Mouse (Mus musculus) neural tube, embryonic 15.5 days (tissue): ENCODE measurements around the gene Gm17387. TPM values are rescaled to one million over a fixed set of nuclear protein-coding genes. Genes with fewer than 3 reads are reported as not detected.
A peak's percentile ranks its signal among the peaks of the same experiment; 100 is the strongest.
"Not testable (repeated sequence)": the region's sequence is repeated elsewhere in the genome, so short reads cannot be mapped to it uniquely, and the experiment has no call there.

Experiments used
- ATAC-seq: fragments of 200-750 bp; cut with Nextera tagmentation; 2 replicates; pipeline ENCODE4 v1.8.0; 2017; ENCODE audit warnings: mild to moderate bottlenecking, moderate TSS enrichment, moderate library complexity; ENCODE audit not compliant: low FRiP score
- H3K27ac ChIP-seq: fragments of 300-500 bp; sonication (generic); replicated peaks from 2 replicates; pipeline ENCODE4 v1.5.1; 2015; ENCODE audit warnings: mild to moderate bottlenecking, inconsistent platforms
- H3K27me3 ChIP-seq: fragments of 300-500 bp; sonication (generic); replicated peaks from 2 replicates; pipeline ENCODE4 v1.6.1; 2015; ENCODE audit warnings: inconsistent platforms
- H3K36me3 ChIP-seq: fragments of 300-500 bp; sonication (generic); 2 replicates; pipeline ENCODE4 v1.6.1; 2015; ENCODE audit warnings: inconsistent platforms
- H3K4me1 ChIP-seq: fragments of 300-500 bp; sonication (generic); 2 replicates; pipeline ENCODE4 v1.6.1; 2015; ENCODE audit warnings: inconsistent platforms
- H3K4me2 ChIP-seq: fragments of 300-500 bp; sonication (generic); 2 replicates; pipeline ENCODE4 v1.6.1; 2015; ENCODE audit warnings: inconsistent platforms, mild to moderate bottlenecking, moderate library complexity
- H3K4me3 ChIP-seq: fragments of 300-500 bp; sonication (generic); replicated peaks from 2 replicates; pipeline ENCODE4 v1.5.1; 2015; ENCODE audit warnings: mild to moderate bottlenecking, inconsistent platforms
- H3K9ac ChIP-seq: fragments of 300-500 bp; sonication (generic); replicated peaks from 2 replicates; pipeline ENCODE4 v1.6.1; 2015; ENCODE audit warnings: mild to moderate bottlenecking, inconsistent platforms
- H3K9me3 ChIP-seq: fragments of 300-500 bp; sonication (generic); replicated peaks from 2 replicates; pipeline ENCODE4 v1.6.1; 2016; ENCODE audit warnings: inconsistent platforms
- WGBS: fragments of 180-500 bp; shearing (Covaris S2); methylation state at CpG from one replicate; pipeline ENCODE4 v1.1.7; 2015; ENCODE audit warnings: mixed read lengths; 5-methylcytosine and 5-hydroxymethylcytosine counted together
- polyA plus RNA-seq: library from polyadenylated mRNA; unstranded; fragments of >200 nt; fragmentation: Nextera tagmentation; extraction: Ambion mirVana; gene quantifications from 2 replicates; pipeline ENCODE4 v1.2.1, GENCODE M21; 2015

The Gm17387 gene
- polyA plus RNA-seq, 1 experiment from 2014 or later = not detected

GRCm38 (mm10) chr7:141003248-141004010, 25.5 kb upstream of the Gm17387 start:
- H3K4me3 ChIP-seq = no peak overlapping the region
- no peak overlapping the region for H3K4me2 ChIP-seq
- no peak overlapping the region for H3K9ac ChIP-seq
- H3K4me1 ChIP-seq = peaks cover 3% of the 10 kb centered on the region; the same call in 1 of the 2 replicates
- H3K9me3 ChIP-seq = no peaks in the 10 kb centered on the region
- H3K27me3 ChIP-seq = no peaks in the 10 kb centered on the region
- ATAC-seq = no peak
- no peak overlapping the region for H3K27ac ChIP-seq
- no peaks in the 10 kb centered on the region for H3K36me3 ChIP-seq
- 88% methylated on average over 5 of the region's 5 CpGs for WGBS

GRCm38 (mm10) chr7:141006446-141006845, 22.5 kb upstream of the Gm17387 start:
- H3K27me3 ChIP-seq = no peaks in the 10 kb centered on the region
- no peak overlapping the region for H3K4me3 ChIP-seq
- no peaks in the 10 kb centered on the region for H3K9me3 ChIP-seq
- H3K9ac ChIP-seq = no peak overlapping the region
- no peak overlapping the region for H3K27ac ChIP-seq
- WGBS = 91% methylated on average over 6 of the region's 6 CpGs
- H3K36me3 ChIP-seq = no peaks in the 10 kb centered on the region
- H3K4me1 ChIP-seq = peaks cover 11% of the 10 kb centered on the region; the same call in 1 of the 2 replicates
- no peak overlapping the region for H3K4me2 ChIP-seq
- ATAC-seq = no peak

- no peaks in the 10 kb centered on the region for H3K9me3 ChIP-seq
- no peak overlapping the region for H3K27ac ChIP-seq
- ATAC-seq = no peak
- 70% methylated on average over 5 of the region's 5 CpGs for WGBS
- no peak overlapping the region for H3K9ac ChIP-seq
- H3K4me1 ChIP-seq = peaks cover 11% of the 10 kb centered on the region; the same call in 1 of the 2 replicates
- no peak overlapping the region for H3K4me3 ChIP-seq
- no peaks in the 10 kb centered on the region for H3K27me3 ChIP-seq
- H3K36me3 ChIP-seq = no peaks in the 10 kb centered on the region
- H3K4me2 ChIP-seq = no peak overlapping the region
Measured at GRCm38 (mm10) chr7:141006914-141007313, 22.0 kb upstream of the Gm17387 start.

- no peaks in the 10 kb centered on the region for H3K9me3 ChIP-seq
Measured at GRCm38 (mm10) chr7:141008312-141008761, 20.6 kb upstream of the Gm17387 start.

GRCm38 (mm10) chr7:141008938-141009660, 19.8 kb upstream of the Gm17387 start:
- Histone ChIP-seq H3K9me3 (no peaks in the 10 kb centered on the region), H3K27ac (no peak overlapping the region), H3K4me2 (peak overlapping the region; percentile 40), H3K27me3 (no peaks in the 10 kb centered on the region), H3K4me3 (no peak overlapping the region), H3K4me1 (peaks cover 11% of the 10 kb centered on the region; the same call in 1 of the 2 replicates), H3K9ac (no peak overlapping the region), H3K36me3 (no peaks in the 10 kb centered on the region)
- ATAC-seq = no peak
- 9% methylated on average over 20 of the region's 20 CpGs for WGBS

More at GRCm38 (mm10) chr7:141008312-141008761, 20.6 kb upstream of the Gm17387 start:
- Histone ChIP-seq H3K9ac (no peak overlapping the region), H3K27ac (no peak overlapping the region), H3K4me1 (peaks cover 11% of the 10 kb centered on the region; the same call in 1 of the 2 replicates), H3K36me3 (no peaks in the 10 kb centered on the region), H3K27me3 (no peaks in the 10 kb centered on the region), H3K4me2 (peak overlapping the region; percentile 40), H3K4me3 (no peak overlapping the region)
- 8% methylated on average over 7 of the region's 7 CpGs for WGBS
- no peak for ATAC-seq

- Histone ChIP-seq H3K9me3 (no peaks in the 10 kb centered on the region), H3K9ac (no peak overlapping the region), H3K27me3 (no peaks in the 10 kb centered on the region), H3K27ac (no peak overlapping the region), H3K4me3 (no peak overlapping the region), H3K4me1 (peaks cover 11% of the 10 kb centered on the region; the same call in 1 of the 2 replicates), H3K4me2 (peak overlapping the region; percentile 29), H3K36me3 (no peaks in the 10 kb centered on the region)
- ATAC-seq = no peak
- 90% methylated on average over 9 of the region's 9 CpGs for WGBS
Measured at GRCm38 (mm10) chr7:141009665-141010064, 19.3 kb upstream of the Gm17387 start.

GRCm38 (mm10) chr7:141010593-141010992, 18.3 kb upstream of the Gm17387 start, which contains the start of gene Ifitm3:
TSS of gene Ifitm3 (minus strand) at chr7:141010770.
- Histone ChIP-seq H3K36me3 (no peaks in the 10 kb centered on the region), H3K27ac (no peak within 1 kb of the TSS), H3K9ac (no peak within 1 kb of the TSS), H3K4me2 (peak within 1 kb of the TSS; percentile 29), H3K4me1 (peaks cover 11% of the 10 kb centered on the region; the same call in 1 of the 2 replicates), H3K27me3 (no peaks in the 10 kb centered on the region), H3K9me3 (no peaks in the 10 kb centered on the region), H3K4me3 (peak within 1 kb of the TSS; percentile 22)
- WGBS = 45% methylated on average over 10 of the region's 10 CpGs
- ATAC-seq = no peak

- Histone ChIP-seq H3K36me3 (no peaks in the 10 kb centered on the region), H3K9me3 (no peaks in the 10 kb centered on the region), H3K27ac (no peak overlapping the region), H3K4me1 (peaks cover 11% of the 10 kb centered on the region; the same call in 1 of the 2 replicates), H3K27me3 (no peaks in the 10 kb centered on the region), H3K4me3 (no peak overlapping the region), H3K4me2 (no peak overlapping the region), H3K9ac (no peak overlapping the region)
- no peak for ATAC-seq
- WGBS = 88% methylated on average over 7 of the region's 7 CpGs
Measured at GRCm38 (mm10) chr7:141011238-141011770, 17.6 kb upstream of the Gm17387 start.

- WGBS = 86% methylated on average over 10 of the region's 10 CpGs
- H3K9me3 ChIP-seq = no peaks in the 10 kb centered on the region
- no peak overlapping the region for H3K27ac ChIP-seq
- ATAC-seq = no peak
- no peaks in the 10 kb centered on the region for H3K4me1 ChIP-seq
- H3K36me3 ChIP-seq = no peaks in the 10 kb centered on the region
- H3K27me3 ChIP-seq = no peaks in the 10 kb centered on the region
- no peak overlapping the region for H3K9ac ChIP-seq
- no peak overlapping the region for H3K4me2 ChIP-seq
- no peak overlapping the region for H3K4me3 ChIP-seq
Measured at GRCm38 (mm10) chr7:141016707-141017697, 11.9 kb upstream of the Gm17387 start.

GRCm38 (mm10) chr7:141017824-141018223, 11.1 kb upstream of the Gm17387 start, which contains the start of gene Ifitm6:
TSS of gene Ifitm6 (minus strand) at chr7:141017924.
- H3K27me3 ChIP-seq, H3K9me3 ChIP-seq, H3K27ac ChIP-seq, H3K4me1 ChIP-seq, ATAC-seq, H3K36me3 ChIP-seq, H3K4me2 ChIP-seq, H3K4me3 ChIP-seq, H3K9ac ChIP-seq: not testable (repeated sequence)
- WGBS = 92% methylated on average over 1 of the region's 1 CpGs

GRCm38 (mm10) chr7:141019028-141019427, 9.9 kb upstream of the Gm17387 start:
- no peaks in the 10 kb centered on the region for H3K36me3 ChIP-seq
- no peaks in the 10 kb centered on the region for H3K4me1 ChIP-seq
- H3K4me3 ChIP-seq = no peak overlapping the region
- H3K27me3 ChIP-seq = no peaks in the 10 kb centered on the region
- no peaks in the 10 kb centered on the region for H3K9me3 ChIP-seq
- no peak overlapping the region for H3K27ac ChIP-seq
- ATAC-seq = no peak
- no peak overlapping the region for H3K9ac ChIP-seq
- 91% methylated on average over 5 of the region's 5 CpGs for WGBS
- no peak overlapping the region for H3K4me2 ChIP-seq
